Mouse (Mus musculus) hindbrain, postnatal 0 days (tissue): ENCODE measurements around the gene Pou5f2. TPM values are rescaled to one million over a fixed set of nuclear protein-coding genes. Genes with fewer than 3 reads are reported as not detected.
A peak's percentile ranks its signal among the peaks of the same experiment; 100 is the strongest.

ENCODE experiments used
- ATAC-seq: fragments of 200-750 bp; cut with Nextera tagmentation; 2 replicates; pipeline ENCODE4 v1.8.0; 2017; ENCODE audit warnings: mild to moderate bottlenecking, moderate TSS enrichment, moderate library complexity
- DNase-seq: peaks from one replicate; pipeline ENCODE4 v3.0.0-alpha.2; 2015; ENCODE audit warnings: low spot score
- H3K27ac ChIP-seq: fragments of 300-500 bp; sonication (generic); 2 replicates; pipeline ENCODE4 v1.5.1; 2014; ENCODE audit warnings: mild to moderate bottlenecking
- H3K27me3 ChIP-seq: fragments of 300-500 bp; sonication (generic); 2 replicates; pipeline ENCODE4 v1.6.1; 2014; ENCODE audit warnings: low read length, mixed read lengths; ENCODE audit not compliant: insufficient read depth
- H3K36me3 ChIP-seq: fragments of 300-500 bp; sonication (generic); 2 replicates; pipeline ENCODE4 v1.6.1; 2014; ENCODE audit warnings: low read length, mixed read lengths; ENCODE audit not compliant: insufficient read depth
- H3K4me1 ChIP-seq: fragments of 300-500 bp; sonication (generic); 2 replicates; pipeline ENCODE4 v1.6.1; 2014; ENCODE audit warnings: antibody characterized with exemption, low read length, mixed read lengths; ENCODE audit not compliant: insufficient read depth
- H3K4me2 ChIP-seq: fragments of 300-500 bp; sonication (generic); 2 replicates; pipeline ENCODE4 v1.6.1; 2014; ENCODE audit warnings: low read depth, mild to moderate bottlenecking, low read length, moderate library complexity, mixed read lengths
- H3K4me3 ChIP-seq: fragments of 300-500 bp; sonication (generic); 2 replicates; pipeline ENCODE4 v1.5.1; 2014; ENCODE audit warnings: low read length
- H3K9ac ChIP-seq: fragments of 300-500 bp; sonication (generic); replicated peaks from 2 replicates; pipeline ENCODE4 v1.6.1; 2014; ENCODE audit warnings: mild to moderate bottlenecking, low read length, moderate library complexity, mixed read lengths
- H3K9me3 ChIP-seq: fragments of 300-500 bp; sonication (generic); 2 replicates; pipeline ENCODE4 v1.6.1; 2016; ENCODE audit warnings: low read length, mixed read lengths
- CTCF ChIP-seq: IDR thresholded peaks from 2 replicates; pipeline ENCODE4 v1.5.1; 2016; ENCODE audit warnings: antibody characterized with exemption, control low read depth, low read depth
- WGBS: fragments of 180-500 bp; shearing (Covaris S2); extraction: QIAGEN DNeasy Blood & Tissue Kit; methylation state at CpG from one replicate; pipeline ENCODE4 v1.1.7; 2014; 5-methylcytosine and 5-hydroxymethylcytosine counted together
- polyA plus RNA-seq: library from polyadenylated mRNA; unstranded; fragments of >200 nt; fragmentation: Nextera tagmentation; extraction: Ambion mirVana; gene quantifications from 2 replicates; pipeline ENCODE4 v1.2.1, GENCODE M21; 2015
- total RNA-seq: library from RNA; depleted of rRNA; stranded (reverse); fragments of >200 nt; gene quantifications from 2 replicates; pipeline ENCODE4 v1.2.3, GENCODE M21; 2014; rRNA removed

The Pou5f2 gene
- total RNA-seq, result 0.26 and 2.9 TPM in 2 replicates
- polyA plus RNA-seq, result 0.29 and 0.70 TPM in 2 replicates

DNA sequence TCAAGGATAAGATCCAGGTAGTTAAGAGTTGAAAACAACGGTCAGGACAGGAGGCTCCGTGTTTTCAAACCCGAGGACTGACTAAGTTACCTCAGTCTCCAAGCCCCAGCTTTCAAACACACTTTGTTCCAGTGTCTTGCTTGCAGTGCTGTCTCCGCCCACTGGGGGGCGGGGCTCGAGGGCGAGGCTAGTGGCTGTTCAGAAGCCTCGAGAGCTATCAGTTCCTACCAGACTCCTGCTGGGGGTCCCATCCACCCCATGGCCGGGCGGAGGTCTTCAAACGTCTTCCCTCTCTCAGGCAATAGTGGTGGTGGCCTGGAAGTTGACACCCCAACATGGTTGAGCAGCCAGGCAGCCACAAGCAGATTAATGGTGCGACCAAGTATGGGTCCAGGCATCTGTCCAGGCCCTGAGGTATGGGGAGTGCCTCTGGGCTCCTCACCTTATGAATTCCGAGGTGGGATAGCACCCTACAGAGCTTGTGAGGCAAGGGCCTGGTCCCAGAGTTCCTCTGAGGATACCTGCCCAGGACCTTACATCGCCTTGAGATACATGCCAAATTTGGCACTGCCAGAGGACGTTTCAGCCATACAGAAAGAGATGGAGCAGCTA, at the start of gene Pou5f2:
Pou5f2 (plus strand) TSS at position 220 of the 612 bp plus-strand sequence.
- Histone ChIP-seq H3K36me3 (no peaks in the 10 kb centered on the region), H3K9me3 (no peaks in the 10 kb centered on the region), H3K4me1 (no peaks in the 10 kb centered on the region), H3K4me3 (no peak within 1 kb of the TSS), H3K4me2 (no peak within 1 kb of the TSS), H3K27ac (no peak within 1 kb of the TSS), H3K27me3 (no peaks in the 10 kb centered on the region), H3K9ac (no peak within 1 kb of the TSS)
- 57% methylated on average over 15 of the region's 15 CpGs for WGBS
- ATAC-seq (0 out of 2 replicates have a peak, but pooled peaks have one; percentile 43), DNase-seq (no peak)
- TF ChIP-seq CTCF, result peak; percentile 24

DNA sequence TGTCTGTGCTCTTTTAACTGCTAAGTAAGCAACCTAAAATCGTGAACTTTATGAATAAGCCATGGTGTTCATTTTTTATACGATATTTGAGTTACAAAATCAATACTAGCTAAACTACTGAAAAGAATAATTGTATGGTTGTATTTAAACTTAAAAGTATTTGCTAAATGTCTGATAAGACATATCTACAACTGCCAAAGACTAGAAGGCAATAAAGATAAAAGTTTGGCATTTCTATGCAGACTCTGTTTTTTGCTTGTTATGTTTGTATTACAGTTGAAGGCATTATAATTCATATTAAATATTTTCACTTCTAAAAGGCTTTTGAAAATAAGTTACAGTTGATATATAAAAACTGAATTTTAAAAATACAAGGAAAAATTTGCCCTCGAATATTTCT, 48.5 kb upstream of the Pou5f2 start:
- Histone ChIP-seq H3K9ac (no peak overlapping the region), H3K27ac (no peak overlapping the region), H3K9me3 (no peaks in the 10 kb centered on the region), H3K27me3 (no peaks in the 10 kb centered on the region), H3K36me3 (no peaks in the 10 kb centered on the region), H3K4me1 (no peaks in the 10 kb centered on the region), H3K4me2 (no peak overlapping the region), H3K4me3 (no peak overlapping the region)
- 83% methylated on average over 3 of the region's 3 CpGs for WGBS
- ATAC-seq (no peak), DNase-seq (no peak)
- TF ChIP-seq CTCF, result no peak

GRCm38 (mm10) chr13:77977121-77977520, 47.6 kb upstream of the Pou5f2 start:
- TF ChIP-seq CTCF, result no peak
- Histone ChIP-seq H3K36me3 (no peaks in the 10 kb centered on the region), H3K9me3 (no peaks in the 10 kb centered on the region), H3K4me3 (no peak overlapping the region), H3K4me2 (no peak overlapping the region), H3K27ac (no peak overlapping the region), H3K4me1 (no peaks in the 10 kb centered on the region), H3K27me3 (no peaks in the 10 kb centered on the region), H3K9ac (no peak overlapping the region)
- ATAC-seq (no peak), DNase-seq (no peak)
- 78% methylated on average over 1 of the region's 1 CpGs for WGBS

DNA sequence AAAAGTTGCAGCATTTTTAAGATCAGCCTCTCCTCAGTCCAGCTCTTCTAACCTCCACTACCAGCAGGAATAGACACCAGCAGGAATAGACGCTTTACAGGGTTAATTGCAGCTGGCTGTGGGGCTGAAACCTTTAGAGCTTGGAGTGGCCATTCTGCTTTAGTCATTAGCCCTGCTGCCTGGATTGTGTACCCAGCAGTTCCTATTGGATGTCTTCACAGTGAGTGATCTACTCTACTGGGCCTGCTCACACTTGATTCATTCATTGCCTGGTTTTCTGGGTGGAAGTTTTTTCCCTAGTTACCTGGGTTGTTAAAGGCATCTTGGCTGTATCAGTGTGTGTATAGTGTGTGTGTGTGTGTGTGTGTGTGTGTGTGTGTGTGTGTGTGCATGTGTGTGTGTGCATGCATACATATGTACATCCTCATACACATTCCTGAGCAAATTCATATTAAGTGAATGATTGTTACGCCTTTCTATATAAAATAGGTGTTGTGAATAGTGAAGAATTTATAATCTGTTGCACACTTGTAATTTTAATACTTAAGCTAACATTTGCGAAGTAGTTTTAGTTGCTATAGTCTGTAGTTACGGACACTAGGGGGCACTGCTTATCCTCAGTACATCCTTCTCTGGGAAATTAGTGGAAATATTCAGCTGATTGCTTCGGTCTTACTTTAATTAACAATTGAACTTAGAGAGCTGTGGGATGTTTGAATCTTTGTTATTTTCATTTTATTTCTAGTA, 42.4 kb upstream of the Pou5f2 start:
- Histone ChIP-seq H3K4me1 (no peaks in the 10 kb centered on the region), H3K4me2 (no peak overlapping the region), H3K36me3 (no peaks in the 10 kb centered on the region), H3K27ac (no peak overlapping the region), H3K9ac (no peak overlapping the region), H3K4me3 (no peak overlapping the region), H3K9me3 (no peaks in the 10 kb centered on the region), H3K27me3 (no peaks in the 10 kb centered on the region)
- ATAC-seq (peak; percentile 75; the same call in 1 of the 2 replicates), DNase-seq (peak; percentile 82)
- 23% methylated on average over 5 of the region's 5 CpGs for WGBS
- TF ChIP-seq CTCF, result peak; percentile 74

DNA sequence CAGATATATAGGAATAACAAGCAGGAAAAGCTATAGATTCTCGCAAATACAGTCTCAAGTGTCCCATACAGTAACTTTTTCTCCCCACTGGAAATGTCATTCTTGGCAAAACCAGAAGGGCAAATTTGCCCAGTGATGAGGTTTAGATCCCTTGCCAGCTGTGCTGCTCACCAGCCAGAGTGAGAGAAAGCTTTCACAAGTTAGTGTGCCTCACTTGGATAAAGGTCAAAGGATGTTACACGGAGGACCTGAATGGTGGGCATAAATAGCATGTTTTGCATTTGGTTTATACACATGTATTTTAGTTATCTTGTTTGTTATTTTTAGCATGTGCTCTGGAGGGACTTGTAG, 41.9 kb upstream of the Pou5f2 start:
- no peaks in the 10 kb centered on the region for H3K9me3 ChIP-seq
- TF ChIP-seq CTCF, result no peak
- no peaks in the 10 kb centered on the region for H3K36me3 ChIP-seq
- ATAC-seq (0 out of 2 replicates have a peak, but pooled peaks have one; percentile 21), DNase-seq (no peak)
- H3K9ac ChIP-seq, result no peak overlapping the region
- no peaks in the 10 kb centered on the region for H3K27me3 ChIP-seq
- 47% methylated on average over 2 of the region's 2 CpGs for WGBS
- no peak overlapping the region for H3K27ac ChIP-seq
- no peak overlapping the region for H3K4me3 ChIP-seq
- no peaks in the 10 kb centered on the region for H3K4me1 ChIP-seq
- H3K4me2 ChIP-seq, result no peak overlapping the region

DNA sequence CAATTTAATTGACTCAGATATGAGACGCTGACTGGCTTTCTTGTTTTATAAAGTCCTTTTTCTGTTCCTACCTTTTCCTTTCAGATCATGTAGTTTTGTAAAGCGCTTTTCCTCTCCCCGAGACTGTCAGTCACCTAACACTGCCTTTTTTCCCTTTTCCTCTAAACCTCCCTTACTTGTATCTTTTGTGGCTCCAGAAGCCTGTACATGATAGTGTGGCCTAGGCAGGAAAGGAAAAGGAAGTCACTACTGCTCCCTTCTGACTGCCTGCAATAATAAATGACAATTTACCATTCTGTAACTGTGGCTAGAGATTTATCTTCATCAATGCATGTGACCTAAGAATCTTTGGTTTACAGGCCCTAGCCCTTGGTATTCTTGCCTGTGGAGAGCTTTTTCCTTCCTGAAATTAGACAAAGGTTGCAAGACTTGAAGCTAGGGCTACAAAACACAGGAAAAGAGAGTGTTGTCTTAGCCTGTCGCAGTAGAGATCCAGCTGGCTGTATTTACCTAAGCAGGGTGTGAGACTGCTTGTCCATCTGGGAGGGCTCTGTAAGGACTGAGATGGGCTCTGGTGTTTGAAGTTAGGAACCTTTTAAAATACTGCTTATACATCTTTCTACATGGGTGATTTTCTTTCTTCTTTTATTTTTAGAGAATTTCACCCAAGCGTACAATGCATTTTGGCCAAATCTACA, 33.4 kb upstream of the Pou5f2 start:
- Histone ChIP-seq H3K4me3 (no peak overlapping the region), H3K27me3 (no peaks in the 10 kb centered on the region), H3K4me2 (no peak overlapping the region), H3K4me1 (no peaks in the 10 kb centered on the region), H3K36me3 (no peaks in the 10 kb centered on the region), H3K9me3 (no peaks in the 10 kb centered on the region), H3K9ac (no peak overlapping the region), H3K27ac (no peak overlapping the region)
- 80% methylated on average over 5 of the region's 5 CpGs for WGBS
- ATAC-seq (no peak), DNase-seq (no peak)
- no peak for TF ChIP-seq CTCF

DNA sequence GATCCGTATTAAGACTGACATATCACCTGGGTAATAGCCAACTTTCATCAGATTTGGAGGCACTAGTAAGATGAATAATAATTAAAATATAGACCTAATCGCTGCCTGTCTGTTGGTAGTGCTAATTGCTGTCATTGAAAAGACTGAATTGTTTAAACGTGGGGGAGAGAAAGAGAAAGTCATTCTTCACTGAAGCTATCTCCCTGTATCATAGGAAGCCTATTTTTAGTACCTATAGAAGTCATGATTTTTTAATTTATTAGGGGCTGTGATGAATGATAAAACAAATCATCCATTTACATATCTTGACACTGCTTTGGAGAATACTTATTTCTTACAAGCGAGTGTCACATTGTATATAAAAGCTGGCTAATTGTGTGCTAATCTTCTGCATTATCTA, 20.1 kb upstream of the Pou5f2 start:
- no peak overlapping the region for H3K4me3 ChIP-seq
- H3K27me3 ChIP-seq, result no peaks in the 10 kb centered on the region
- no peak for TF ChIP-seq CTCF
- no peaks in the 10 kb centered on the region for H3K4me1 ChIP-seq
- H3K9ac ChIP-seq, result no peak overlapping the region
- no peak for DNase-seq
- 46% methylated on average over 4 of the region's 4 CpGs for WGBS
- no peak overlapping the region for H3K4me2 ChIP-seq
- H3K9me3 ChIP-seq, result no peaks in the 10 kb centered on the region
- H3K36me3 ChIP-seq, result no peaks in the 10 kb centered on the region
- no peak overlapping the region for H3K27ac ChIP-seq
- ATAC-seq, result no peak
